In the genomic region with DNA sequence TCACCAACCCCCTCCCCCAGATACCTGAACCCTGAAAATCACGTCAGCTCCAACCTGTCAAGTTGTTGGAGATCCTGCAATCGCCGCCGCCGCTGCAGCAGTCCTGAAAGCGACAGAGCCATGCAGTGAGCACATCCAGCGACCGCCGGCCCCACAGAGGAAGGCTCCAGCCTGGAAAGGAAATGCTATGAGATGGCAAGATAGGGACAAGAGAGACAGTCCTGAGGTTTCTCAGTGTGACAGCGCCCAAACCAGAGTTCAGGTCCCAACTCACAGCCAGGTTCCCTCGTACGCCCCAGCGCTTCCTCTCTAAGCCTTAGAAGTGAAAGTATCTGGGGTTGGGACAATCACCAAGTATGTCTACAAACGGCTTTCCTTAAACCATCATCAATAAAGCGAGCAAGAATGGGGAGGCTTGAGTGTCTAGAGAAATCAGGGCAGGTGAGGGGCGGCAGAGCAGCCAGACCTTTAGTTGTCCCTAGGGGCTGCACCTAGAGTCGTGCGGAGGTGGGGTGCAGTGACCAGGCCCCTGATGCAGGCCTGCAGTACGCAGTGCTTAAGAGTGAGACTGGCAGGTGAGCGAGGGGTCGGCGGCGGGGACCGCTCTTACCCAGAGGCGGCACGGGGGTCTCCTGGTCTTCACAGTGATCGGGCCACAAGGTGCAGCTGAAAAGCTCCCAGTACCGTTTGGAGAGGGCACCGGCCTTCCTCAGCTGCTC, we compare ENCODE assay signal across 8 mouse cellular contexts. TPM values are rescaled to one million over a fixed set of nuclear protein-coding genes. Genes with fewer than 3 reads are reported as not detected.
DNase-seq lines count a peak whose midpoint lies in the region; ATAC-seq and TF ChIP-seq lines count a peak whose summit lies in the region.

No protein-coding gene starts in this region.

- 0 out of 2 replicates have a peak, but pooled peaks cover 1% of the 10 kb centered on the region for H3K36me3 ChIP-seq in heart, embryonic 13.5 days
- H3K36me3 ChIP-seq in stomach, embryonic 14.5 days (ENCODE audit: control insufficient read depth, insufficient read depth, low read length): no peaks in the 10 kb centered on the region

- TF ChIP-seq CTCF in cerebellum, adult 2 months (IDR thresholded peaks at IDR 0.05; ENCODE audit: borderline replicate concordance, insufficient read depth, low read depth, low read length): no peak
- no peak for TF ChIP-seq CTCF in cortical plate, adult 2 months (IDR thresholded peaks at IDR 0.05; ENCODE audit: extremely low read depth, insufficient read depth, low read length)

- no peaks in the 10 kb centered on the region for H3K4me1 ChIP-seq in cerebellum, adult 2 months (ENCODE audit: control insufficient read depth, insufficient read depth, low read length)
- no peaks in the 10 kb centered on the region; the same call in 1 of the 2 replicates for H3K4me1 ChIP-seq in cortical plate, adult 2 months (ENCODE audit: control insufficient read depth, insufficient read depth, low read length)
- H3K4me1 ChIP-seq in heart, embryonic 13.5 days: peaks cover 28% of the 10 kb centered on the region
- peaks cover 4% of the 10 kb centered on the region; the same call in 1 of the 2 replicates for H3K4me1 ChIP-seq in stomach, embryonic 14.5 days (ENCODE audit: control insufficient read depth, insufficient read depth, low read length)

- no peaks in the 10 kb centered on the region for H3K27me3 ChIP-seq in cerebellum, adult 2 months (ENCODE audit: control insufficient read depth, insufficient read depth, low read length)
- no peaks in the 10 kb centered on the region for H3K27me3 ChIP-seq in heart, embryonic 13.5 days (replicated peaks)
- H3K27me3 ChIP-seq in stomach, embryonic 14.5 days (ENCODE audit: control insufficient read depth, insufficient read depth, low read length): no peaks in the 10 kb centered on the region

- 5% methylated on average over 29 of the region's 29 CpGs for WGBS in cerebellum, adult 2 months
- under 1% methylated on average over 29 of the region's 29 CpGs for WGBS in heart, embryonic 13.5 days
- WGBS in stomach, embryonic 14.5 days: 2% methylated on average over 29 of the region's 29 CpGs

- DNase-seq in cerebellum, adult 2 months: peak; percentile 26 to 54
- no peak for DNase-seq in cerebellum, adult 11-12 months
- DNase-seq in kidney, postnatal 25 days: peak; percentile 39 to 55
- no peak for DNase-seq in layer of hippocampus, adult 9-10 months (ENCODE audit: low spot score)

- no peaks in the 10 kb centered on the region for H3K9me3 ChIP-seq in heart, embryonic 13.5 days
- H3K9me3 ChIP-seq in stomach, embryonic 14.5 days (ENCODE audit: control insufficient read depth, low read depth, low read length): no peaks in the 10 kb centered on the region

- ATAC-seq in heart, embryonic 13.5 days (ENCODE audit: extremely low read depth, insufficient number of reproducible peaks, low FRiP score, low TSS enrichment): 0 out of 2 replicates have a peak, but pooled peaks have one; percentile 22
- peak; percentile 22 for ATAC-seq in megakaryocyte progenitor cell, adult 5-6 weeks (replicated peaks; ENCODE audit: poor library complexity)
- ATAC-seq in stomach, embryonic 14.5 days (ENCODE audit: insufficient number of reproducible peaks, insufficient read depth, low FRiP score, low read depth): 0 out of 2 replicates have a peak, but pooled peaks have one; percentile 21

- H3K4me2 ChIP-seq in heart, embryonic 13.5 days: peak overlapping the region; percentile 100
- peak overlapping the region; percentile 97 for H3K4me2 ChIP-seq in stomach, embryonic 14.5 days (replicated peaks; ENCODE audit: low read depth, low read length)

- TF ChIP-seq POLR2A in cerebellum, adult 2 months (IDR thresholded peaks at IDR 0.05; ENCODE audit: borderline replicate concordance, insufficient read depth, low read length): no peak
- TF ChIP-seq POLR2A in cortical plate, adult 2 months (IDR thresholded peaks at IDR 0.05; ENCODE audit: extremely low read depth, insufficient read depth, low read length): no peak

- peak overlapping the region; percentile 78 for H3K4me3 ChIP-seq in cerebellum, adult 2 months (replicated peaks; ENCODE audit: insufficient read depth, low read depth, low read length)
- H3K4me3 ChIP-seq in cortical plate, adult 2 months (ENCODE audit: insufficient read depth, low read length): peak overlapping the region; percentile 77
- H3K4me3 ChIP-seq in heart, embryonic 13.5 days: peak overlapping the region; percentile 81
- H3K4me3 ChIP-seq in stomach, embryonic 14.5 days (ENCODE audit: low read depth, low read length): peak overlapping the region; percentile 51

- no peak overlapping the region for H3K27ac ChIP-seq in cerebellum, adult 2 months (ENCODE audit: insufficient read depth, low read length)
- no peak overlapping the region for H3K27ac ChIP-seq in cortical plate, adult 2 months (ENCODE audit: insufficient read depth, low read length)
- peak overlapping the region; percentile 32; the same call in 1 of the 2 replicates for H3K27ac ChIP-seq in heart, embryonic 13.5 days (replicated peaks)
- H3K27ac ChIP-seq in stomach, embryonic 14.5 days (ENCODE audit: low read length): no peak overlapping the region

- peak overlapping the region; percentile 78 for H3K9ac ChIP-seq in heart, embryonic 13.5 days
- peak overlapping the region; percentile 33 for H3K9ac ChIP-seq in stomach, embryonic 14.5 days (replicated peaks; ENCODE audit: low read depth, low read length)

RNA-seq across cellular contexts. Expression of a gene that starts 0.5 kb away (rescaled TPM):
- polyA plus RNA-seq in cerebellum, adult 2 months (2012; rRNA removed): 6.1 and 6.5 TPM in 2 replicates
- polyA plus RNA-seq in cortical plate, adult 2 months (2012; rRNA removed): 7.4 and 9.1 TPM in 2 replicates
- polyA plus RNA-seq in heart, embryonic 13.5 days (2015; fragmentation: Nextera tagmentation; extraction: Ambion mirVana): 4.8 and 5.1 TPM in 2 replicates
- total RNA-seq in megakaryocyte progenitor cell, adult 5-6 weeks (2015): 15.4 and 17.0 TPM in 2 replicates
- total RNA-seq in megakaryocyte progenitor cell, adult 5-6 weeks (2017): 22.6 and 24.6 TPM in 2 replicates
- polyA plus RNA-seq in stomach, embryonic 14.5 days (2014; fragmentation: Nextera tagmentation; extraction: Ambion mirVana): 13.3 and 15.0 TPM in 2 replicates

RNA-seq across cellular contexts. Expression of a gene that starts 45.3 kb away (rescaled TPM):
- polyA plus RNA-seq in cerebellum, adult 2 months (2012; rRNA removed): 47.0 and 48.8 TPM in 2 replicates
- 47.3 and 48.0 TPM in 2 replicates for polyA plus RNA-seq in cortical plate, adult 2 months (2012; rRNA removed)
- 20.2 and 21.4 TPM in 2 replicates for polyA plus RNA-seq in heart, embryonic 13.5 days (2015; fragmentation: Nextera tagmentation; extraction: Ambion mirVana)
- total RNA-seq in megakaryocyte progenitor cell, adult 5-6 weeks (2015): 15.0 and 18.5 TPM in 2 replicates
- total RNA-seq in megakaryocyte progenitor cell, adult 5-6 weeks (2017): 46.0 and 49.1 TPM in 2 replicates
- 32.4 and 34.6 TPM in 2 replicates for polyA plus RNA-seq in stomach, embryonic 14.5 days (2014; fragmentation: Nextera tagmentation; extraction: Ambion mirVana)

Comparison
In these comparisons a context has a peak if more than half of its experiments do, and no peak if none do; other contexts are left out.
1. DNase-seq: peak in cerebellum, adult 2 months (2 of 2) and kidney, postnatal 25 days (2 of 2); none in cerebellum, adult 11-12 months (single experiment) and layer of hippocampus, adult 9-10 months (single experiment).
2. Peak in every context shown above with its lines, with median percentiles within 50 percentile points of each other: H3K4me3 ChIP-seq and ATAC-seq.